Mouse (Mus musculus) right cerebral cortex, postnatal 36 days (tissue): ENCODE data around the gene Kcnk7.

Source experiments
- DNase-seq, 2 experiments: peaks; one replicate each; pipeline ENCODE4 v3.0.0; 2022; ENCODE audit warnings: low spot score in 2 of 2, mixed read lengths in 1 of 2

Gene Kcnk7

DNA sequence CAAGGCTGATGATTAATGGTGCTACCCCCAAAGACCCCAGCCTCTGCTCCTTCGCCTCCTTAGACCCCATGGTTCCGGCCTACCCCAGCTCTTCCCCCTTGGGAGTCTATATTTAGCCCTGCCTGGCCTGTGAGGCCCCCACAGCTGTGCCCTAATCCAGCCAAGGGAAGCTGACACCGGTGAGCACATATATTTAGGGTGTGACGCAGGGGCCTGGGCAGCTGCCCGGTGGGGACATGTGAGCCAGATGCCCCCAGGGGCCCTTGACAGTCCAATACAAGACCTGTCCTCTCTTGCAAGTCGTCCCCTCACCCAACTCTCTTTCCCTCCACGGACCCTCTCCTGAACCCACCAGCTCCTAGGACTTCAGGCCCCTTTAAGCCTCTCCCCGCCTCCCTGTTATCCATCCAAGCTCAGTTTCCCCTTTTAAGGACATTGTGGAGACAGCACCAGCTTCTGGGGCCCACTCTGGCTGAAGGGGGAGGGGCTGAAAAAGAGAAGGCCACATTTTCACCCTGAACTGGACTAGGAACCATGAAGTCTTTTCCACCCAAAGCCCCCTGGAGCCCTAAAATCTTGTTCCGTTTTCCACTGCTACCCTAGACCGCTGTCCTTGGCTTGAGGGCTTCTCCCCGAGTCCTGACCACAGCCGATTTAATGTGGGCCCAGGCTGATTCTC is 21.0 kb downstream of the Kcnk7 start:
- no peak for DNase-seq

DNA sequence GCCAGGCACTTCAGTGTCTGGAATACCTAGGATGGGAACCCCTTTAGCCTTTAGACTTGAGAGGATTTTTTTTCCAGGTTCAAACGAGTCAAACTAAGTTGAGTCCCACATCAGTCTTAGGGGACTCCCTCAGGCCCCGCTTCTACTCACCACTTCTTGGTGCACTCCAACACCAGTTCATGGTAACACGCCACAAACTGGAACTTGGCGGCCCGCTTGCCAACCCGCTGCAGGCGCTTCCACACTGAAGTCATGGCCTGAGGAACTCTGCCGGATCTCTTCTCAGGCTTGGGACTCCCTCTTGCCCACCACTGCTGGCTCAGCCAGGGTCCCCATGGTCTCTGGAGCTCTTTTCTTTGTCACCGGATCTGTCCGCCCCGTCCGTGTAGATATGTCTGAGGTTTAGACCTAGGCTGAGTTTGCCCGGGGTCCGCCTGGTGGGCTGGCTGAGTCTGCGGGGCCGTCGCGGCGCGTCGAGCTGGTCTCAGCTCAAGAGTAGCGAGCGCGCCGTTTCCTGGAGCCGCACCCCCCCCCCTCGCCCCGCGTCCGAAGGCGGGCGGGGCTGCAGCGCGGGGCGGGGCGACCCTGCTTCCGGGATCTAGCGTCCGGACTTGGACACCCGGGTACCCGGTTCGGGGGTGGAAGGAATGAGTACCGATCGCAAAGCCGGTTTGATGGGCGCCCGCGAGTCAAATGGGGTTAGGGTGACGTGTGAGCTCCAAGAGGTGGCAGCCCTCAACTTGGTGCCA is 21.8 kb downstream of the Kcnk7 start, which contains the start of gene Ehbp1l1:
Gene Ehbp1l1, minus strand, starts transcription at position 551 of the 749 bp plus-strand sequence.
- DNase-seq: no peak

DNA sequence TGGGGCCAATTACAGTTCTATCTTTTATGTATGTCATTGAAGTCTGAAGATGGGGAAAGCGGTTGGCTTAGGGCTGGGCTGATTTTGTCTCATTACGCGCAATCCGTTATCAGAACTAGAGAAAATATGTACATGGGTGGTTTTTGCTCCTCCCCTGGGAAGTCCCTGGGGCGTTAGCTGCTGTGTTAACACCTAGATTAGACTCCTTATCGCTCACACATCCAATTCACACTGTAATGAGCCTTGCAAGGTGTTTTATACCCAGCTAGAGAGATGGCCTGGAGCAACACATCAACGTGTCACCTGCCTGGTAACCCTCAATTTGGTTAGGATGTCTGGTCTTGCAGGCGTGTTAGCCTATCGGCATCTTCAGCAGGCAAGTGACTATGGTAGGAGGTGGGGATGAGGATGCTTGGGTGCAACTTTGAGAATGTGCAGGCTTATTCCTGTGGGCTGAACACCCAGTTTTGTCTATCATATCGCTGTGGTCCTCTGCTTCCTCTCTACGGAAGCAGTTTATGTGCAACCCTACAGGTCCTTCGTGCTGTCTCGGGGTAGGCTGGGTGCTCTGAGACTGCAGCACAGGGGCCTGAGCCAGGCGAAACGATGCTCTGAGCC is 22.9 kb downstream of the Kcnk7 start:
- DNase-seq: no peak

DNA sequence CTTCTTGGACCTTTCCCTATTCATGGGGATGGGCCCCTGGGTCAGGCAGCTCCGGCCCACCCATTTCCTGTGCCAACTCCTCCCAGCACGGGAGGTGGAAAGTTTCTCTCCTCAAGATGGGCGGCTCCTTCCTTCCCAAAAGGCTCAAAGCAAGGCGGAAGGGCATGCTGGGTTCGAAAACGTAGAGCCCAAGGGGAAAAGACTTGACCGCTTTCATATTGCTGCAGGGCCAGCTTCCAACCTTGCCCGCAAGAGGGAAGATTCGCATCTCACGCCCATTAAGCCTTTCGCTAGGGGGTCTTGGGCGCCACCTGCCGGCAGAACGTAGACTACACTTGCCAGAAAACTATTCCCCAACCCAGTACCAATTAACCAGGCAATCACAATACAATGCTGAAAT is 23.5 kb downstream of the Kcnk7 start:
- DNase-seq: peak; percentile 61 to 62

DNA sequence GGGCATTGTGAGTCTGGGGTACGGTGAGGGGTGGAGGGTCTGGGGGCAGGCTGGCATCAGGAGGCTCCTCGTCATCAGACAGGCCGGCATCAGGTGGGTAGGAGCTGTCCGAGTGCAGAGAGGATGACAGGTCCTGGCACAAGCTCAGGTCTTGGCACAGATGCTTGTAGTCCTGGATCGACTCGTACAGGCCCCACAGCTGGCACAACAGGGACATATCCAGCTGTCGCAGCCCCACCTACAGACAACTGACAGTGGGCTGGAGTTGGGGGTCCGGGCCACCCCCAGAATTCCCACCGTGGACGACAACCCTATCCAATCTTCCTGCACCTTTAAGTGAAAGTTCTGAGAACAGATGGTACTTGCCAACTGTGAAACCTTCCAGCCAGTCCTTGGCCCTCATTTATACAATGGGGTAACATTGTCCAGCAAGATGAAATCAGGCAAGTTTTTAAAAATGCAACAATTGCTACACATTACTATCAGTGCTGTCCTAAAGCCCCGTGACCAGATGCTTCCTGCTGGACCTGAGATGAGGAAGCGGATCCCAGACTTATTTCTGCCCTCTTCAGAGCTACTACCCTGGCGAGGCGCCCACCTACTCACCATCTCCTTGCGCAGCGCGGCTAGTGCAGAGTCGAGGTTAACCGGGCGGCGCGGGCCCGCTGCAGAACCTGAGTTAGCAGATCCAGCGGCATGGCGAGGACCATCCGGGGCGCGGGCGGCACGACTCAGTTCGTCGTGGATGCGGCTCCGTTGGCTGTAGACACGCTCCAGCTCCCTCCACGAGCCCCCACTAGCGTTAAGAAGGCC is 24.7 kb downstream of the Kcnk7 start:
- peak; percentile 35 to 40 for DNase-seq

DNA sequence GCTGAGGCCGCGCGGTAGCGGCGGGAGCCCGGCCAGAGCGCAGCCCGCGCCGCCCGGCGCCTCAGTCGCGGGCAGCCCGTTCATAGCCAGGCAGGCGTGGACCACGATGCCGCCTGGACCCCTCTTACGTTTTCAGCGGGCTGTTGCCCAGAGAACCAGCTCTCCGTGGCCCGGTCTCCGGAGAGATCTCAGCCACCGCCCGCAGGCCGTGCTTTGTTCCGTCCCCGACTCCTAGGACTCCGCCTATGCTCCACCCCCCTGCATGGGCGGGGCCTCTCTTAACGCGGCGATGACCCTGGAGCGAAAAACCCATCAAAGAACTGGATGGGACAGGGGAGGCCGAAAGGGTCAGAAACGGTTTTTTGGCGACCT is 25.3 kb downstream of the Kcnk7 start, which contains the start of gene Fam89b:
Gene Fam89b, minus strand, starts transcription at position 210 of the 372 bp plus-strand sequence.
- peak; percentile 68 to 76 for DNase-seq

DNA sequence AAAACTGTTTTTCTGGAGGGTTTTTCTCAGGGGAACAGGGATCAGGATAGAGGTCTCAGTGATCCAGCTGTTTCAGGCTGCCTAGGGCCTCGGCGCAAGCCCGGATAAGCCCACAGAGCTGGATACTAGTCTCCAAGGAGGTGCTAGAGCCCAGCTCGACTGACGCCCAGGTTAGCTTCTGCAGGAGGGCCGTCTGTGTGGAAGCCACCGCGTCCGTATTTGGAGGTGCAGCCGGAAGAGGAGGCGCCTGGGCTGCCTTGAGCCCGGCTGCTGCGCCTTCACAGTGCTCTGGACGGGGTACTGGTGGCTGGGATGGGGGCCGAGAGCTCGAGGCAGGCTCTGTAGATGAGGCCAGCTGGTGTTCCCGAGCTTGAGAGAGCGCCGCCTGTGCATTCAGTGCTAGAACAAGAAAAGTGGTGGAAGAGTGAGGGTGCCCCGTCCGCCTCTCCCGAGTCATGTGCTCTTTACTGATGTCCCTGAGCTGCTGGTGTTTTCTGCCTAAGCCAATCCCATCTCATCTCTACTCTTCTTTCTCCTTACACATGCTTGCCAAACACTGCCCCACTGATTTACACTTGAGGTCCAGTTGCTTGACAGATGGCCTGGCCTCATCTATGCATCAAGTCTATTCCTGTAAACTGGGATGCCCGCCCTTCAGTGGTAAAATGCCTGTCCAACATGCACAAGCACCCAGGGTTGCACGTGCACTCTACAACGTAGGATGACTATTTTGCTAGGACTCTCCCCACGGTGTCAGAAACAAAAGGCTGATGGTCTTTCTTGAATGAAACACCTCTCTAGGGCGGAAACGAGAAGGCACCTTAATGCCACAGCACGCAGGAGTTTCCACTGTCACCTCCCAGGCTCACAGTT is 26.4 kb downstream of the Kcnk7 start:
- DNase-seq: no peak

DNA sequence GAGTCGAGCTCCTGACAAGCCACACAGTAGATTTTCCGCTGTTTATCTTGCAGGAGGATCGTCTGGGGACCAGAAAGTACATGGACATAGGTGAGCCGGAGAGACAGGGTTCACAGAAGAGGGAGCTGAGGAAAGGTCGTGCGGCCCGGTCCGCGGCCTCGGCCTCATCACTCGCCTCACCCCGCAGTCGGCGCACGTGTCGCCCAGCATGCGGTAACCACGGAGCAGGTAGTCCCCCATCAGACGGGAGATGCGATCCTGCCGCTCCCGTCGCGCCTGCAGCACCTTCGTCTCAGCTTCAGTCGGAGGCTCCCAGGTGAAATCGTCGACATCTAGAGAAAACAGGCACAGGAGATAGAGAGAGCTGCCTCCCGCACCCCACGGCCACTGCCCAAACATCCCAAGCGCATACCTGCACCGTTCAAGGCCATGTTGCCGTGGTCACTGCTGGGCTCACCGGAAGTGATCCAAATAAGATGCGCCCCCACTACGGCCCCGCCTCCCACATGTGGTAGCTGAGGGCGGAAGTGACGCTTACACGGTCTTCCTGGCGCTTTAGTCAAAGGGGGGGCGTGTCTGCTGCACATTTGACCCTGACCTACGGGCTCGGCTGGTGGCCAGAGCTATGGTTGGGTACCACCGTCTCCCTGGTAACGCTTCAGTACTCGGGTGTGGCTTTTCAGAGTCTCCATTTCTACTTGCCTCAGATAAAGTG is 27.3 kb downstream of the Kcnk7 start:
- peak; percentile 90 to 92 for DNase-seq

DNA sequence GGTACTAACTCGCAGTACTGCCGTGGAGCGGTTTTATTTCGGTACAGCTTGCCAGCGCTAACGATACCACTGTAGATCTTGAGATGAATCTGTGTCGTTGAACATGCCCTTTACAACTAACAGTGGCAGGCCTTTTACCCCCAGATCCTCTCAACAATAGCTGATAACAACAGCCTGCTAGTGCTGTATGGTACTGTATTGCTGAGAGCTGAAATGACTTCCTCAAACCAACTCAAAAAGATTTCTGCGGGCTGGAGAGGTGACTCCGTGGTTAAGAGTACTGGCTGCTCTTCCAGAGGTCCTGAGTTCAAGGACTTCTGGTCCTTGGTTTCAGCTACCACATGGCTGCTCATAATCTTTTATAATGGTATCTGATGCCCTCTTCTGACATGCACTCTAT is 30.2 kb downstream of the Kcnk7 start:
- no peak for DNase-seq

DNA sequence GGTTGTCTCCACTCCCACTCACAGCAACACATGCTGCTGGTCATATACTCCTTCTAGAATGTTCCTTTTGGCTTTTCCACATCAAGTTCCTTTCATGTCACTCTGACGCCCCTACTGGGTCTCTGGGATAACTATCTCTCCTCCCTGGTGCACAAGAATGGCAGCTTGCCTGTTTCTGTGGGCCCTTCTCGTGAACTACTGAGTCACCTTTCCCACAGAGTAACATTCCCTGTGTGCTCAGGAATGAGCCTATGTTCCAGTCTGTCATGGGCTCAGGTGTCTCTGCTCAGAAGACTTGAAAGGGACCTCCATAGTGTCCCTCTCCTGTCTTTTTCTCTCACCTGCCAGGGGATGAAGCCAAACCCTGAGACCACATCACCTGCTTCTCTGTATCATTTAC is 35.3 kb downstream of the Kcnk7 start:
- DNase-seq: no peak

DNA sequence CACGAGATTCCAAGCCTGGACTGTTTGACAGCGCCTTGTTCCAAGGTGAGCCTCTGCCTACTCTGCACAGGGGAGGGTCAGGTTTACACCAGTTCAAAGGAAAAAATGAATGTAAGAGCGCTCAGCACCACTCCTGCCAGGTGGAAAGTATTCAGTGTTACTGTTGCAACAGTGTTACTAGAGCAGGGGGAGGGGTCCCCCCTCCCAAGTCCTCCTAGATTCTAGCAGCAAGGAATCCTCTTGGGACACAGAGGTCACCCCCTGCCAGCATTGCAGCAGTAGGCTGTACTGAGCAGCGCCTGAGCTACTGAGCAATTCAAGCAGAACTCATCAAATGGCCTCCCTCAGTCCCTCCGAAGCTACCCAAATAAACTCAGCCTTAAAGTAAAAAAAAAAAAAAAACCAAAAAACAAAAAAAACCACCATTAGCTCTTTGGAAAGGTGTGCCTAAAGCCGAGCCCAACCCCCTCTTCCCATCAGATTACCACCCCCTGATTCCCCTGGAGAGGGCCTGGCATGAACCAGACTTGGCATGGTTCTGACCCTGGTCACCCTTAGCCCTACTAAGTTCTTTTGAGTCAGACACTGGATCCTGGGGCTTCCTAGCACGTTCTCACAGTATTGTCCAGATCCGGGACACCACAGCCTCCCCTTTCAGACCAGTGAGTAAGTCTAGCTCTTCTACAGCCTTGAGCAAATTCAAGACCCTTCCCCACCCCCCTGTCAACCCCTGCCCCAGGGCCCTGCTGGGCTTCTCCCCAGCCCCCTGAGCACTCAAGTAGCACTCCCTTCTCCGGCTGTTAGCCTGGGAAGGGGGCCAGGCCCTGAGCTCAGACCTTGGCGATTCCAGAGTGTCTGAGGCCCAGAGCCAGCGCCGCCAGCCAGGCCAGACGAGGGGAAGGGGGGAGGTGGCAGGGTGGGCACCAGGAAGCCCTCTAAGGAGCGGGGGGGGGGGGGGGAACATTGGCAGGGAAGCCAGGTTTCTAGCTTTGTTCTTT is 36.5 kb downstream of the Kcnk7 start, which contains the start of gene Ltbp3:
Gene Ltbp3, plus strand, starts transcription at position 585 of the 998 bp plus-strand sequence.
- DNase-seq: no peak

DNA sequence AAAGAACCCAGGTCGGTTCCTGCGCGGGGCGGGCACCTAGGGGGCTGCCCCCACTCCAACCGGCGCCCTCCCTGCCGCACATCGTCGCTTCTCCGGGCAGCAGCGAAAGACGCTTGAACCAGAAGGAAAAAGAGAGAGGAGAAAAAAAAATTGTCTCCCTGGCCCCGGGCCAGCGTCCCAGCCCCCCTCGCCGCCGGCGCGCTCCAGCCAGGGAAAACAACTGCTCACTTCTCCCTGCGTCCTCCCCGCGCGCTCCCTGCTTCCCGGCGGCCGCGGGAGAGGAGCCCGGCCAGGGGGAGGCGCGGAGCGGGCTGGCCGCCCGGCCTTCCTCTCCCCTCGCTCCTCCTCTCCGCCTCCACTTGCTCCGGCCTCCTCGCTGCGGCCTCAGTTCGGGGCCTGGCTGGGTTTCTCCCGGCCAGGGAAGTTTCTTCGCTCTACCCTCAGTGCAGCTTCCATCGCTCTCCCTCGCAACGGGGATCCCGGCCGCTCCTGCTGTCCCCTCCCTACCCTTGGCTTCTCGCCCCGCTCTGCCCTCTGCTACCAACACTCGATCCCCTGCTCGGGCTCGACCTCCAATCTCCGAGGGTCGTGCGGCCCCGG is 37.6 kb downstream of the Kcnk7 start:
- peak in 1 of 2 experiments; percentile 53 for DNase-seq

DNA sequence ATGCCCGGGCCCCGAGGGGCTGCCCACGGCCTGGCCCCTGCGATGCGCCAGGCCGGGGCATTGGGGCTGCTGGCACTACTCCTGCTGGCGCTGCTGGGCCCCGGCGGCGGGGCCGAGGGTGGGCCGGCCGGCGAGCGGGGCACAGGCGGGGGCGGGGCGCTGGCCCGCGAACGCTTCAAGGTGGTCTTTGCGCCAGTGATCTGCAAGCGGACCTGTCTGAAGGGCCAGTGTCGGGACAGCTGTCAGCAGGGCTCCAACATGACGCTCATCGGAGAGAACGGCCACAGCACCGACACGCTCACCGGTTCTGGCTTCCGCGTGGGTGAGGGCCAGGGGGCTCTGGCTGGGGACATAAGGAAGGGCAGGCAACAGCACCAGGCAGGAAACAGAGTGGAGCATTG is 38.1 kb downstream of the Kcnk7 start:
- DNase-seq: no peak

DNA sequence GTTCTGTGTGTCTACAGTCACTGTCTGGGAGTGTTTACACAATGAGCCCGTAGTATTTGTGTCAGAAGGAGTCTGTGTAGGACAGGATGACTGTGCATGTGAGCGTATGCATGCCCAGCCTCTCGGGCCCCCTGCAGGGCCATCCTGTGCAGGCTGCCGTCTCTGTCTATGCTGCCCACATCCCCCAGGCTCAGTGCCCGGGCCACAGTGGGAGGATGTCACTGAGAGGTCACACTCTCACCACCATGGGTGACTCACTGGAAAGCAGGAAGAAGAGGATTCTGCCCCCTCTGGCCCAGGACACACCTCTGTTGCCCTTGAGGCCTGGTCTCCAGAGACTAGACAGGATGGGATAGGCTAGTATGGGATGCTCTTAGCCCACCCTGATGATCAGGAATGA is 39.4 kb downstream of the Kcnk7 start:
- DNase-seq: no peak

DNA sequence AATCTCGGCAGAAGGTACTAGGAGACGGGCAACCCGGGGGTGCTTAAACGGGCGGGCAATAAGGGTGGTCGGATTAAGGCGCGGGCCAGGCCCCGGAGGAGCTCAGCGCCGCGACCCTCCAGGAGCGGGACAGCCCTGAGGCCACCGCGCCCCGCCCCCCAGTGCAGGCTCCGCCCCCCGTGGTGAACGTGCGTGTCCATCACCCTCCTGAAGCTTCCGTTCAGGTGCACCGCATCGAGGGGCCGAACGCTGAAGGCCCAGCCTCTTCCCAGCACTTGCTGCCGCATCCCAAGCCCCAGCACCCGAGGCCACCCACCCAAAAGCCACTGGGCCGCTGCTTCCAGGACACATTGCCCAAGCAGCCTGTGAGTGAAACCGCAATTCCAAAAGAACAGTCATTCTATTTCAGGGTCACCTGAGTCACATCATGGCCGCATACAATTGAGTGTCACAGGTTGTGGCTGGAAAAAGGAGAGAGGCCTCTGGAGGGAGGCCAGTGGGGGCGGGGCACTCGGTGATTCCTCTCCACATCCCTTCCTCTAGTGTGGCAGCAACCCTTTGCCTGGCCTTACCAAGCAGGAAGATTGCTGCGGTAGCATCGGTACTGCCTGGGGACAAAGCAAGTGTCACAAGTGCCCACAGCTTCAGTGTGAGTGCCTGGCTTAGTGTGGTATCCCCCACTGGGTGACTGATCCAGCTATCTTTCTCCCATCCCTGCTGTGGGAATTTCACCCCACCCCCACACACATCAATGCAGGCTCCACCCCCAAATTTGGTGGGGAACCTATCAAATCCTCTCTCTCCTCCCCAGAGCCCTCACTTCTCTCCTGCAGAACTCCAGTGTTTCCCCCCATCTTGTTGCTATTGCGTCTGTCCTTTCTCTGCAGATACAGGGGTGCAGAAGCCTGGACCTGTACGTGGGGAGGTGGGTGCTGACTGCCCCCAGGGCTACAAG is 41.9 kb downstream of the Kcnk7 start:
- DNase-seq: no peak

DNA sequence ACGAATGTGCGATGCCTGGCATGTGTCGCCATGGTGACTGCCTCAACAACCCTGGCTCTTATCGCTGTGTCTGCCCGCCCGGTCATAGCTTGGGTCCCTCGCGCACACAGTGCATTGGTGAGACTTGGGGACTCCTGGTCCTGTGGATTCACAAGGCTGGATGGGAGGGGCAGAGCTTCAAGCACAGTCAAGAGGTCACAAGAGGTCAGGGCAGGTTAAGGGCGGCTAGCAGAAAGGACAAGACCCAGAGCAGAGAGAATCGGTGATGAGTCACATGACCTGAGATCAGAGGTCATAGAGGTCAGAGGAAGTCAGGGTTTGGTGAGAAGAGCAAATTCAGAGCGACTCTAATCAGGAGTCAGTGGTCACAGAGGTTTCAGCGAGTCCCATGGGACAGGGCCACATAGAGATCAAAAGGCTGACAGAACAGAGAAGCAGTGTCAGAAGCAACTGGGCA is 42.8 kb downstream of the Kcnk7 start:
- no peak for DNase-seq

DNA sequence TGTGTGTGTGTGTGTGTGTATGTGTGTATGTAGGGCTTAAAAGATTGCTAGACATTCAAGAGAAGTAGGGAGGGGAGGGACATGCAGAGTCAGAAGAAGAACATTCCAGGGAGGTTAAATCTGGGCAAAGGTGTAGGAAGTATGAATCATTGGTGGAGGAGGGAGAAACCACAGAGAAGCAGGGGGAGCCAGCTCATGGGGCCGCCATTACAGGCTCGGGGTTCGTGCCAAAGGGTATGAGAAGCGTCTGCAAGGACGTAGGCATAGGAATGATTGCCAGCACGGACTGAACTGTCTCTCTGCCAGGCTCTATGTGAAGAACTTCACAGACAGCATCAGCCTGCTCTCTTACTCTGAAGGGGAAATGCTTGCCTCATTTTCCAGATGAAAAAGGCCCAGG is 45.3 kb downstream of the Kcnk7 start:
- DNase-seq: no peak
